Mouse (Mus musculus) adrenal gland, postnatal 25 days (tissue): ENCODE data around the gene Anxa3. TPM values are rescaled to one million over a fixed set of nuclear protein-coding genes. Genes with fewer than 3 reads are reported as not detected.

Experiments
- DNase-seq: peaks from one replicate; pipeline ENCODE4 v3.0.0; 2021; ENCODE audit warnings: mixed read lengths
- total RNA-seq: library from RNA; stranded (reverse); gene quantifications from 2 replicates; pipeline ENCODE4 v1.2.3, GENCODE M21; 2021

The Anxa3 gene
- total RNA-seq, 1 experiment from 2014 or later = 16.9 TPM

DNA sequence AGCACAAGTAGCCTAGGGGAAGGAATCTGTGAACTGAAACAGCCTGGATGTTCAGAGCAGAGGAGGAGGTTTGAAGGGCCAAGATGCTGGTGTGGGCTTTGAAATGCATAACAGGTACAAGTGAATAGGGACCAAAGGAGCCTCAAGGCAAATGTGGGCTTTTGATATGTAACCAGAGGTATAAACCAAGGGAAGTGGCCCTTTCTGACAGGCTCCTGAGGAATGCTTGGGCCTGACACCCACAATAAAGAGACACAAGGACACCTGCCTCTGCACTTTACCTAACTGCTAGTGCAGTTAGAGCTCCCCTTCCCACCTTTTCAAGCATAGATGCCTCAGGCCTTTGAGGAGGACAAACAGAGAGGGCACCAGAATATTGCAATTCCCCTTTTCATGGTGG lies 54.8 kb downstream of the Anxa3 start:
- DNase-seq = no peak

DNA sequence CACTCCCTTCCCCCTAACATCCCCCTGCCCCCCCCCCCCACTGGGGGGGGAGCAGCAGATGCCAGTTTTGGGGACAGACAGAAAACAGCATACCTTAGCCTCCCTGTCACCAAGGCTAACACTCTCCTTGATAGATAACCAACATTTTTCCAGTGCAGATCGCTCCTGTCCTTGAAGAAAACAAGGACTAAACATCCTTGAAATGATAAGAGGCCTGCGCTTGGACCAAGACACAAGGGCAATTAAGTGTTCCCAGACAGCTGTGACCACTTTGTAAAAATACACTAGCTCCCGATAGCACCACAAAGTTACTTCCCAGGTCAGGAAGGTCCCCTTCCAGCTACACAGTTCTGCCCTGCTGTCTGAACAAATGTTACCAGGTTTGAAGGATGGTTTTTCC lies 55.2 kb downstream of the Anxa3 start:
- DNase-seq = no peak

DNA sequence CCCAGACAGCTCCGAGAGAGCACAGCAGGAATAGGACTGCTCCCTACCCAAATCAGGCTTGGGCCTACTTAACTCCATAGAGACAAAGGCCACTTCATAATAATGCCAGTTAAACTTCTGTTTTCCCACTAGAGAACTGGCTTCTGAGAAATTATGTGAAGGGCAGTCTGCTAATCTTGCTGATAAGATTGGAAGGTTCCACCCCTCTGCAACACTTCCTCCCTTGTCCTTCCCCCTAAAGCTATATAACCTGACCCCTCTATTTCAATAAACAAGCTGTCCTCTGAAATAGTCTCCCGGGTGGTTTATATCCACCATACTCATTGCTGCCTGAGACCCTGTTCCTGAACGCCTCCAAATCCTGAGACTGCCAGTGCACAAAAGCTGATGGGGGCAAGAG lies 56.1 kb downstream of the Anxa3 start:
- DNase-seq = no peak

DNA sequence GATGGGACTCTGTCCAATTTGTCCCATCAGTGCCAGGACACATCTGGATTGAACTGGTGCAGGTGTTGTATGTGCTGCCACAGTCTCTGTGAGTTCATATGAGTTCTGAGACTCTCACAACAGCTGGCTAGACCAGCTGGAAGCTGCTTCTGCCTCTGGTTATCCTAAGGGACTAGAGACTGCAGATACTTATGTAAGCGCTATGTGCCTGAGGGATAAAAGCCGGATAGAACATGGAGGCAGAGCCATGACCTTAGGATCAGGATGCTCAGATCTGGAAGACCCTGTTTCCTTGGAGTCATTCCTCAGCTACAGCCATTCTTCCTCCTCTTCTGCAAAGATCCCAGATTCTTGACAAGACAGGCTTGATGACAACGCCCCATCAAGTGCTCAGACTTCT lies 60.3 kb downstream of the Anxa3 start:
- no peak for DNase-seq

- no peak for DNase-seq
Observed at GRCm38 (mm10) chr5:96854350-96854749, 61.2 kb downstream of the Anxa3 start.

GRCm38 (mm10) chr5:96859938-96860337 lies 66.8 kb downstream of the Anxa3 start:
- DNase-seq = no peak

DNA sequence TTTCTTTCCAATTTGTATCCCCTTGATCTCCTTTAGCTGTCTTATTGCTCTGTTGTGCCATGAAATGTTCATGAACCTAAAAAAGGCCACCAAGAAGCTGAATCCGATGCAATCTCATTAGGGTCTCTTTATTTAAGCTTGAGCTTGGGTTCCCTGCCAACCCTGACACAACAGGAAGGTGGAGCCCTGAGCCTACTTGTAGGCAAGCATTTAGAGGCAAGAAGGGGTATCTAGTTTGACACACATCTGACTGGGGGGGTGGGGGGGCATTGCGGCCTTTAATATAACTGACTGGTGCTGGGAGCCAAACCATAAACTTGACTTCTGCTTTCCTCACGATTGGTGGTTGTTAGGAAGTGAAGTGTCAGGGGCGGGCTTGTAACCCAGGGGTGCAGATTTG lies 74.0 kb downstream of the Anxa3 start:
- no peak for DNase-seq

DNA sequence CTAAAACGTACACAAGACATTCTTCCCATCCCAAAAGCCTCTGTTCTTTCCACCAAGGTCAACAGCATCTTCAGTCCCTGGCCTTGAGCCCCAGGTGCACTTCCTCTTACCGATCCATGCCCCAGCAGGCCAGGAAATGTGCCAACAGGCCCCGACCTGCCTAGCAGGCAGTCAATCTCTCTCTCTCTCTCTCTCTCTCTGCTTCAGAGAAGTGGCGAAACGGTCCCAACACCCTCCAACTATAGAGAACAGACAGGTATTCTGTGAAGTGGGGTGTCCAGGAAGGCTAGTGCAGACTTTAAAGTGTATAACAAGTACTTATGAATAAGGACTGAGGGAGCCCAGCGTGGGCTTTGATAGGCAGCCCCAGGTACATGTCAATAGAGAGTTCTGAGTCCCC lies 75.8 kb downstream of the Anxa3 start:
- DNase-seq = no peak

- DNase-seq = no peak
Observed at GRCm38 (mm10) chr5:96870996-96871395, 77.9 kb downstream of the Anxa3 start.

DNA sequence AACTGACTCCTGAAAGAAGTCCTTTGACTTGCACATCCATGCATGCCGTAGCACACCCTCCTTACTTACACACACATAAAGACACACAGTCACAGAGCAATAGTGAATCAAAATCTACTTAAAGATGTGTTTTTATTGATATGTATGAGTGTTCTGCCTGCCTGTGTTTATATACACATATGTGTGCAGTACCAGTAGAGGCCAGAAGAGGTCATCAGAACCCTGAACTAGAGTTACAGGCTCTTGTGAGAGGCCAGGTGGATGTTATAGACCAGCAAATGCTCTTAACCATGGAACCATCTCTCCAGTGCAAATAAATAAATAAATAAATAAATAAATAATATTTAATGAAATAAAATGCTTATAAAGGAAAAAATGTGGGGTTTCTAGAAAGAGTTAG lies 85.0 kb downstream of the Anxa3 start:
- DNase-seq = no peak

DNA sequence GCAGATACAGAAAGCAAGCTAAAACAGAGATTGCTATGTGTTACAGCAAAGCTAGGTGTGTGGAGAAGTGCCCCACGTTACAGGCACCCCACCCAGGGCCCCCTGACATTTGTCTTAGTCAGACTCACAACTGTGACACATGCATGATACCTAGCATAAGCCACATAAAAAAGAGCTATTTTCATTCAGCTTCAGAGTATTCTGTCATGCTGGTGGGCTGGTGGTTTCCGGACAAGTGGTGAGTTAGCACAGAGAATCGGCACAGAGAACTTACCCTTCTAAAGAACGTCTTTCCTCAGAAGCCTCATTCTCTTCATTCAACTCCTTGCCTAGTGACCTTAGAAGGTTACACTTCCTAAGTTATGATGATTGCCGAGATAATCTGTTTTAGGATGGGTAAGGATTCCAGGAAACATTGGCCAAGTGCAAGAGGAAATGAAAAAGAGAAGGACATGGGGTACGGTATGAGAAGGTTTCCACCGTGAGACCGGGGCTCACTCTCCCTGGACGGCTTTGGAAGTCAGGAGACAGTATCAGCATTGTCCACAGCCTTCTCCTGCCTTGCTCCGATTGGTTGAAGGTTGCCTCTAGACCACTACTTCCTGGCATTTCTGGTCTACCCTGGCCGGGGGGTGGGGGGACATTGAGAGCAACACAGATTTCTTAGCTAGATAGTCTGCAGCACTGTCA lies 85.9 kb downstream of the Anxa3 start:
- no peak for DNase-seq

GRCm38 (mm10) chr5:96880231-96880630 lies 87.1 kb downstream of the Anxa3 start:
- peak; percentile 39 for DNase-seq

DNA sequence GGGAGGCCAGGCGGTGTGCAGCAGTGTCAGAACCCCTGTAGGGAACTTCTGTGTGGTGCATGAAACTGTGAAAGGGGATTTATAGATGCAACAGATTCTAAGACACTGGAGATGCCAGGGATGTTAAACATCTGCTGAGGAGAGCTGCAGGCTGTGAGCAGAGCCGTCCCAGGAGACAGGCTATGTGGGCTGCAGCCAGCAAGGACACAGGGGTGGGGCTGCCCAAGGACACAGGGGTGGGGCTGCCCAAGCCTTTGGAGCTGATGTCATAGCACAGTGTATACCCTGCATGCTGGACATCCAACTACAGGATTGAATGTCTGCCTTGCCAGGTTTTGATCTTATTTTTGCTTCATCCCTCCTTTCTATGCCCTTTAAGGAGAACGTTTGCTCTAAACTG lies 88.0 kb downstream of the Anxa3 start:
- peak; percentile 60 for DNase-seq

DNA sequence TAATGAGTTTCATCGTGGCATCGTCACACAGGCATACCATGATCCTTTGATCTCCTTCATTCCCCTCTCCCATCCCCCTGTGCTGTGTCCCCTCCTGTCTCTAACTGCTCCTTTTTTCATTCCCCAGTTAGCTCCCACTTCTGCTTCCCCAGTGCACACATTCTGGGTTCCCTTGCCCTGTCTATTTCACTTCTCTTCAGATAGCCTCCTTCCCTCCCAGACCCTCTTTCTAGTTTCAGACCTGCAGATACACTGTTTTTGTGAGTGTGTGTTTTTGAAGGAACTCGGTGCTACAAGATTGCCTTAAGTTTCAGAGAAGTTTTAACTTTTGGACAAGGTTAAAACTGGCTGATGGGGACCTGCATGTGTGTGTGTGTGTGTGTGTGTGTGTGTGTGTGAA lies 88.5 kb downstream of the Anxa3 start:
- DNase-seq = no peak

DNA sequence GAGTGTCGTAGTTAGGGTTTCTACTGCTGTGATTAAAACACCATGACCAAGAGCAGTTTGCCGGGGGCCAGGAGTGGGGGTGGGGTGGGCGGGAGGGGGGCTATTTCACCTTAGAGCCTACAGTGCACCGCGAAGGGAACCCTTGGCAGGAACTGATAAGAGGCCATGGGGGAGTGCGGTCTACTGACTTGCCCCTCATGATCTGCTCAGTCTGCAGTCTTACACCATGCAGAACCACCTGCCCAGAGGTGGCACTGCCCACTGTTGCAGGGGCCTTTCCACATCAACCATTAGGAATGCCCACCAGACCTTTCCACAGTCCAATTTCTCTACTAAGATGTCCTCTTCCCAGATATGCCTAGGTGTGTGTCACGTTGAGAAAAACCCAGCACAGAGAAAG lies 92.1 kb downstream of the Anxa3 start:
- no peak for DNase-seq

GRCm38 (mm10) chr5:96888396-96888795 lies 95.3 kb downstream of the Anxa3 start:
- DNase-seq = no peak

DNA sequence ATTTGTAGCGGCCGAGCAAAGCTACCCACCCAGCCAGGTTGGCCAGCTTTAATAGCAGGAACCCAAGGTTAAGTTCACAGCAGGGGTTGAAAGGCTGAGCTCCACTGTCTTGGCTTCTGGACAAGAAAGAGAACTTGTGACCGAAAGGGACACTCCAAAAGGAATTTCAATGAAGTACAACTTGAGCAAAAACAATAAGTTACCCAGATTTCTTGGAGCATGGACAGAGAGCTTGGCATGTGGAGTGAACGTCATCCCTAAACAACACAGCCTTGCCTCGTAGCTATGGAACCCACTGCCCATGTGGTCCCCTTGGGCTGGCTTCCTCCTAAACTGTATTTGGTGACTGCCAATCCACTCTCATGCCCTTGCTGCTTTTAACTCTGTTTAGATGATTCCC lies 97.2 kb downstream of the Anxa3 start:
- no peak for DNase-seq

Other genes with a start within 250 kb of the Anxa3 start
- gene Bmp2k, start 204.3 kb downstream of the Anxa3 start, total RNA-seq = 28.8 and 37.2 TPM in 2 replicates